Mouse (Mus musculus): ENCODE measurements around the gene Aox2.

Aox2 gene

DNA sequence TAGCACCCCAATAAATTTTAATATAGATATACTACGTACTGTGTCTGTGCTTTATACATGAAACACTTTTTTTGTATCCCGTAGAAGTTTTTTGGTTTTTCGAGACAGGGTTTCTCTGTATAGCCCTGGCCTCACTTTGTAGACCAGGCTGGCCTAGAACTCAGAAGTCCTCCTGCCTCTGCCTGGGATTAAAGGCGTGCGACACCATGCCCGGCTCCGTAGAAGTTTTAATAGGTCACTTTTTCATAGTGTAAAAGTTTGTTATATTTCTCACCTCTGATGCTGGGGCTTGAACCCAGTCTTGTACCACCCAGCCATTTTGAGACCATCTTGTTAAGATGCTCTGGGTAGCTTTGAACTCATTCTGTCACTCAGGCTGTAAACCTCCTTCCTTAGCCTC lies 129.2 kb downstream of the Aox2 start:
- no peak for DNase-seq

- DNase-seq: no peak
These were observed 130.0 kb downstream of the Aox2 start for GRCm38 (mm10) chr1:58408141-58408540.

- DNase-seq: no peak
These were observed 131.5 kb downstream of the Aox2 start for GRCm38 (mm10) chr1:58409553-58410197.

DNA sequence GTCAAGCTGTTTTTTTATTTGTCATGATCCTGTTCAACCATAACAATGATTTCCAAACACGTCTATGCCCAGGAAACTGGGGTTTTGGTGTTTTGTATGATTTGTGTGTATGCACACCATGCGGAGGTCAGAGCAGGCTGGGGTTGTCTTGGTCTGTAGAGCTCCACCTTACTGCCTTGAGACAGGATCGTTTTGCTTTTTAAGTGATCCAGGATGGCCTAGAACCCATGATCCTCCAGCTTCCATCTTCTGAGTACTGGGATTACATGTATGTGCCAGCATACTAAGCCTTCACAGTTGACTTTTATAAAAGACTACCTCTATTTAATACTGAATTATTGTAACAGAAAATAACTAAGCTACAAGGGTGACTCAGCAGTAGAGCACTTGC lies 132.1 kb downstream of the Aox2 start:
- no peak for DNase-seq

DNA sequence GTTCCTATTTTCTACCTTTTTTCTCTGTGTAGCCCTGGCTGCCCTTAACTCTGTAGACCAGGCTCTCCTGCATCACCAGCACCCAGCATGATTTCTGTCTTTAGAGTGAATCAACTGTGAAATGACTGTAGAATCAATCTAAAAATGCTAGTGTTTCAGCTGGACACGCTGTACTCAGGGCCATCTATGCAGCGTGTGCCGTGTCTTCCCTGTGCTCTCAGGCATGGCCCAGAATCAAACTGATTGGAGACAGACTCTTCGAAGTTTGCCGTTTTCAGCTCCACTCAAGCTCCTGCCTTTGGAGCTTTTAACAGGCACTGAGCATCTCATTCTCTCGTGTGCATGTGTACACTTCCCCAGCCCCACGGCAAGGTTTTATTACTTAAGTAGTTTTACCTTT lies 132.7 kb downstream of the Aox2 start:
- no peak for DNase-seq

DNA sequence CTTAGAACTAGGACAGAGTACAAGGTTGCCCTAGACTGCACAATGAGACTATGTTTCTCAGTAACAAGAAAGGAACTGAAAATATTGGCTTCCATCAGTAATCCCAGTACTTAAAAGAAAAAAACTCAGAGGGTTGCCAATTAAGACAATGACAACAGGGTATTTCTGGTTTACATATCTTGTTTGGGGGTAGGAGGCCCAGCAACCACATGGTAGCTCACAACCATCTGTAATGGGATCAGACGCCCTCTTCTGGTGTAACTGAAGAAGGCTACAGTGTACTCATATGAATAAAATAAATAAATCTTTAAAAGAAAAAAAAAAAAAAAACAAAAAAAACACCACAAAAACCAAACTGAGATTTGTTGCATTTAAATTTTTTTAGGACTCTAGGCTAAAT lies 137.3 kb downstream of the Aox2 start:
- no peak for DNase-seq

GRCm38 (mm10) chr1:58416048-58416447 lies 137.9 kb downstream of the Aox2 start:
- no peak for DNase-seq

- no peak for DNase-seq
These were observed 141.9 kb downstream of the Aox2 start for GRCm38 (mm10) chr1:58420032-58420431.

DNA sequence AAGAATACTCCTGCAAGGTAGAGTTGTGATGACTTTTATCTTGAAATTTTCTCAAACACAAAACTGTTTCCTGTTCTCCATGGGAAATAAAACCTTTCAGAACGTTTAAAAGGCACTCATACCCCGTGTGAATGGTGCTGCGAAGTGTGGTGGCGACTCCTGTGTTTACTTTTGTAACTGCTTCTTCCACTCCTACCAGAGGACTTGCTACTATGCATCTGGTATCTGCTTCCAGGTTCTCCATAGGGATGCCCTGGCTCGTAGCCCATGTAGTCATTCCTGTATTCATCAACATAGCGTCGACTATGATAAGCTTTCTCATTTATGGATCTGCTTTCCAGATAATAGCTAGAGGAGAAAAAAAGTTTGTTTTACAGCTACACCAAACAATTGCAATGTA lies 142.8 kb downstream of the Aox2 start:
- no peak for DNase-seq

- DNase-seq: peak; percentile 45 to 81
These were observed 144.8 kb downstream of the Aox2 start for GRCm38 (mm10) chr1:58422879-58423278.

DNA sequence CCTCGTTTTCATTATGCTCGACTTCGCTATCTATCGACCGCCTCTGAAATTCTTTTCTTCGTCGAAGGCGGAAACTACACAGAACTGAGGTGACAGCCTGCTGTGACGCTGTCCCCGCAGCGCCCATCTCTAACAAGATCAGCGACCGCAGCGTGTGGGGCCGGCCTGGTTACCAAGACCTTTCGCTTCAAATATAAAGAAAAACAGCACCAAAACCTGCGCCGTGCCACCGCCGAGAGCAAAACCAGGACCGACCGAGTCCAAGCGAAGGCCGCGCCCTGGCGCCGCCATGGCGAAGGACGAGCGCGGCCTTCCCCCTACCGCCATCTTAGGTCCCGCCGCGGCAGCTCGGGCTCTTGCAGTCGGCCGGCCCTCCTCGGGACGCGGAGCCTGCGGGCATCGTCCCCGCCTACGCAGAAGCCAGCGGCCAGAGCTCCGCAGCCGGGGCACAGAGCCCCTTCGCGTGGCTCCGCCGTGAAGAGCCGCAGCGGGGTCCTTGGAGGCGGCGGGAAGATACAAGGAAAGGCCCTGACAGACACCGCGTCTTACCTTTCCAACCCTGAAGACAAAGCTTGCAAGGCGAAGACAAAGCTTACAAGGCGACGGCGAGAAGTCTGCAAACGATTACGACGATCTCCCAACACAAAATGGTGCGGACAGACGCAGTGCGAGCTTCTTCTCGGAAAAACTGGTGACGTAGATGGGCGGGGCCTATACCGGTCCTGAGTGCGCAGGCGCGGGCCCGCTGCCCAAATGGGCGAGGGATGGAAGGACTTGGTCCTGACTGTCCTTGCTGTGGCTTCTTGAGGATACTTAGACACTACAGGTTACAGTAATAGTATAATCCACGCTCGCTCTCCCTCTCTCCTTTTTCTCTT lies 145.5 kb downstream of the Aox2 start, which contains the start of gene Clk1:
TSS of gene Clk1 (minus strand) at position 696 of the 878 bp plus-strand sequence.
- peak; percentile 97 to 98 for DNase-seq

DNA sequence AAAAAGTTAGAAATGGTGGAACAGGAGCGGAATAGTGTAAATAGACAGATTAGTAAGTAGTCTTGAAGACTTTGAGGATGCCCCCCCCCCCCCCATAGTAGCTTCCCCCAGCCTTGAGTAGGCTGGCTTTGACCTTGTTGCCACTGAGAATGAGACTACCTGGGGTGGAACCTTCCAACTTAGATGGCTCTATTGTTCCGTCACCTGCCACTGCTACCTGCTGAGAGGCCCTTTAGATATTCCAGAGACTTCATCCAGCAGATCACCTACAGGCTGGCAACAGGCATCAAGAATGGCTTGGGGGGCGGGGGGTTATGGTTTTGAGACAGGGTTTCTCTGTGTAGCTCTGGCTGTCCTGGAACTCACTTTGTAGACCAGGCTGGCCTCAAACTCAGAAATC lies 146.4 kb downstream of the Aox2 start:
- DNase-seq: no peak
